Mouse (Mus musculus): ENCODE measurements at regions not wholly inside any gene's neighbourhood (a gene's known extent, or its start where the extent isn't known, plus 50 kb on each side); places are given as distances from the start of the nearest gene placed in this dataset.

- DNase-seq, result no peak
- H3K4me3 ChIP-seq (replicated peaks; ENCODE audit: extremely low read depth, low read depth, low read length), result no peak overlapping the region
- TF ChIP-seq CTCF (IDR thresholded peaks at IDR 0.05; ENCODE audit: insufficient read depth, low read length) (no peak), POLR2A (IDR thresholded peaks at IDR 0.05; ENCODE audit: borderline replicate concordance, extremely low read depth, low read depth, low read length) (no peak)
- H3K4me1 ChIP-seq (ENCODE audit: control insufficient read depth, insufficient read depth, low read length), result 0 out of 2 replicates have a peak, but pooled peaks cover 4% of the 10 kb centered on the region
- WGBS, result 22% methylated on average over 9 of the region's 9 CpGs
These were observed 402.8 kb downstream of the Efnb2 start for GRCm38 (mm10) chr8:8258231-8258638.

DNA sequence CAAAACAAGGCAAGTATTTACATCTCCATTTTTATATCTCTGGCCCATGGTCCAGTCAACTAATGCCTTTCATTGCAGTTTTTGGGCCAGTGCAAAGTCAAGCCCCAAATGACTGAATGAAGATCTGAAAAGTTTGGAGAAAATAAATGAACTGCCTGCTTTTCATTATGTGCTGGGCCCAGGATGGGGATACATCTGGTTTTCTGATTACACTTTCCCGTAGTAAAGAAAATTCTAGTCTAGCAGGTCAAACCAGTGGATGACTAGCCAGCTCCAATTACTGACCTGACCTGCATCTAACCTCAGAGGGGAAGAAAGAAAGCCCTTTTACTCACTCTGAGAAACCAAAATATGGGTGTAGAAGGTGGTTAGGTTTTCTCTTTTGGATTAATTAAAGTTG lies 404.7 kb downstream of the Efnb2 start:
- Histone ChIP-seq H3K4me1 (ENCODE audit: control insufficient read depth, insufficient read depth, low read length) (0 out of 2 replicates have a peak, but pooled peaks cover 4% of the 10 kb centered on the region), H3K4me3 (replicated peaks; ENCODE audit: extremely low read depth, low read depth, low read length) (no peak overlapping the region)
- no peak for TF ChIP-seq CTCF (IDR thresholded peaks at IDR 0.05; ENCODE audit: insufficient read depth, low read length)
- TF ChIP-seq POLR2A (IDR thresholded peaks at IDR 0.05; ENCODE audit: borderline replicate concordance, extremely low read depth, low read depth, low read length), result no peak
- no peak for DNase-seq
- WGBS, result 63% methylated on average over 1 of the region's 1 CpGs

GRCm38 (mm10) chr8:8254446-8254845 lies 406.6 kb downstream of the Efnb2 start:
- DNase-seq, result no peak
- TF ChIP-seq POLR2A (IDR thresholded peaks at IDR 0.05; ENCODE audit: borderline replicate concordance, extremely low read depth, low read depth, low read length) (no peak), CTCF (IDR thresholded peaks at IDR 0.05; ENCODE audit: insufficient read depth, low read length) (no peak)
- WGBS, result 80% methylated on average over 3 of the region's 3 CpGs
- 0 out of 2 replicates have a peak, but pooled peaks cover 4% of the 10 kb centered on the region for H3K4me1 ChIP-seq (ENCODE audit: control insufficient read depth, insufficient read depth, low read length)
- H3K4me3 ChIP-seq (replicated peaks; ENCODE audit: extremely low read depth, low read depth, low read length), result no peak overlapping the region

GRCm38 (mm10) chr8:8244599-8244998 lies 416.4 kb downstream of the Efnb2 start:
- peaks cover under 1% of the 10 kb centered on the region; the same call in 1 of the 2 replicates for H3K4me1 ChIP-seq (ENCODE audit: control insufficient read depth, insufficient read depth, low read length)
- TF ChIP-seq POLR2A (IDR thresholded peaks at IDR 0.05; ENCODE audit: borderline replicate concordance, extremely low read depth, low read depth, low read length), result no peak
- no peak for TF ChIP-seq CTCF (IDR thresholded peaks at IDR 0.05; ENCODE audit: insufficient read depth, low read length)
- 93% methylated on average over 1 of the region's 1 CpGs for WGBS
- H3K4me3 ChIP-seq (replicated peaks; ENCODE audit: extremely low read depth, low read depth, low read length), result no peak overlapping the region
- DNase-seq, result no peak

- WGBS, result 58% methylated on average over 3 of the region's 3 CpGs
- DNase-seq, result no peak
- Histone ChIP-seq H3K4me3 (replicated peaks; ENCODE audit: extremely low read depth, low read depth, low read length) (no peak overlapping the region), H3K4me1 (ENCODE audit: control insufficient read depth, insufficient read depth, low read length) (peaks cover 5% of the 10 kb centered on the region; the same call in 1 of the 2 replicates)
- no peak for TF ChIP-seq CTCF (IDR thresholded peaks at IDR 0.05; ENCODE audit: insufficient read depth, low read length)
- TF ChIP-seq POLR2A (IDR thresholded peaks at IDR 0.05; ENCODE audit: borderline replicate concordance, extremely low read depth, low read depth, low read length), result no peak
These were observed 419.1 kb downstream of the Efnb2 start for GRCm38 (mm10) chr8:8241755-8242501.

DNA sequence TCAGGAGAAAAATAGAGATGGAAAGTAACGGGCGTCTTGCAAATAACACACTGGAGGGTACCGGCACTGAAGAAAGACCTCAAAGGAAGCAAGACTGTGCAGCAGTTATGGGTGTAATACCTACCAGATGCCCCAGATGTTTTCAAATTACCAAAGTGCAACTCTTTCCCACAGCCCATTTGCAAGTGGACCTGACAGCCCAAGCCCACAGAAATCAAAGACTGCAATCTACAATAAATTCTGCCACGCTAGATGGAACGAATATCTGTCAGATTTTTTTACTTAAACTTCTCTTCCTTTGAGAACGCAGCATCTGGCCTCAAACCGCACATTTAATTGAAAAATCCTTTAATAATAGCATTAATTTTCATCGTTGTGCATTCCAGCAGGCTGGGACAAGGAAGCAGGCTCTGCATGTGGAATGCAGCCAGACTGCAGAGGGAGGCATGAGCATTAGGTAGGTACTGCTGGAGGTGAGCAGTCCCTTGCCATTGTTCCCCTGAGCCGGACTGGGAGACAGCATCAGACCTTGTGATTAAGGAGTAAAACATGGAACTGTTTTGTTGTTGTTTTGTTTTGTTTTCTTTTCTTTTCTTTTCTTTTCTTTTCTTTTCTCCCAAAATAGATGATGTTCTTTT lies 419.9 kb downstream of the Efnb2 start:
- peaks cover 5% of the 10 kb centered on the region; the same call in 1 of the 2 replicates for H3K4me1 ChIP-seq (ENCODE audit: control insufficient read depth, insufficient read depth, low read length)
- DNase-seq, result no peak
- no peak overlapping the region for H3K4me3 ChIP-seq (replicated peaks; ENCODE audit: extremely low read depth, low read depth, low read length)
- 88% methylated on average over 9 of the region's 9 CpGs for WGBS
- TF ChIP-seq POLR2A (IDR thresholded peaks at IDR 0.05; ENCODE audit: borderline replicate concordance, extremely low read depth, low read depth, low read length), result no peak

- Histone ChIP-seq H3K4me1 (ENCODE audit: control insufficient read depth, insufficient read depth, low read length) (peaks cover 5% of the 10 kb centered on the region; the same call in 1 of the 2 replicates), H3K4me3 (replicated peaks; ENCODE audit: extremely low read depth, low read depth, low read length) (no peak overlapping the region)
- 27% methylated on average over 12 of the region's 12 CpGs for WGBS
- no peak for DNase-seq
- TF ChIP-seq CTCF (IDR thresholded peaks at IDR 0.05; ENCODE audit: insufficient read depth, low read length) (no peak), POLR2A (IDR thresholded peaks at IDR 0.05; ENCODE audit: borderline replicate concordance, extremely low read depth, low read depth, low read length) (no peak)
These were observed 421.6 kb downstream of the Efnb2 start for GRCm38 (mm10) chr8:8239489-8239888.

DNA sequence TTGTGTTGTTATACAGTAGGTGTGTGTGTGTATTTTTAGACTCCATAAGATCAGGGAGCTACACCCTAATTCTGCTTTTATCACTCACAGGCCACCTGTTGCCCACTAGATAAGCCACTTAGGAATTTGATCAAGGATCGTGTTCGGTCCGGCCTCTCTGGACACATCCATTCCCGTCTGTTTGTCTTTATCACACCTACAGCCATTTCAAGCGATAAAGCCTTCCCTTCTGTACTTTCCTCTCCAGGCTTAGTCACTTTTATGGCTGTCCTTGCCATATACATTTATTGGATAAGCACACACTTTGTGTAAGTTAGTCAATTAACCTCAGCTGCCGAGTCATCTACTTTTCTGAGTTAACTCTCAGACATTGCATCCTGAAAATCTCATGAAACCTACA lies 423.0 kb downstream of the Efnb2 start:
- Histone ChIP-seq H3K4me1 (ENCODE audit: control insufficient read depth, insufficient read depth, low read length) (peaks cover 5% of the 10 kb centered on the region; the same call in 1 of the 2 replicates), H3K4me3 (replicated peaks; ENCODE audit: extremely low read depth, low read depth, low read length) (no peak overlapping the region)
- no peak for DNase-seq
- 83% methylated on average over 6 of the region's 6 CpGs for WGBS
- no peak for TF ChIP-seq CTCF (IDR thresholded peaks at IDR 0.05; ENCODE audit: insufficient read depth, low read length)
- no peak for TF ChIP-seq POLR2A (IDR thresholded peaks at IDR 0.05; ENCODE audit: borderline replicate concordance, extremely low read depth, low read depth, low read length)

DNA sequence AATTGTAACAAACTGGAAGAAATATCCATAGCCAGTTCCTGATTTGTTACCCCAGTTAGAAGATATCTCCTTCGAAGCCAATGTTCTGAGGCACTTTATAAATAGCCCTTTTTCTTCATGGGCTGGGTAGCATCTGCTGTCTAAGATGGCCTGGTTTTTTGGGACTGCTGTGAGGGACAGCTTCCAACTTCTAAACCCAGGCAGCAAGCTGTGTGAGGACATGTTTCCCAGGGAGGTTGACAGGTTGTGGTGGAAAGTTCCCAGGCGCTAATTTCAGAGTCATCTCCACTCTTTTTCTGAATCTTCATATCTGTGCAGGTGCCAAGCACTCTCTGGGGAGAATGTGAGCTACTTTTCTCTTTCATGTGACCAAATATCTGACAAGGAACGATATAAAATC lies 427.4 kb downstream of the Efnb2 start:
- H3K4me1 ChIP-seq (ENCODE audit: control insufficient read depth, insufficient read depth, low read length), result peaks cover 5% of the 10 kb centered on the region; the same call in 1 of the 2 replicates
- no peak for DNase-seq
- WGBS, result 77% methylated on average over 3 of the region's 3 CpGs
- no peak overlapping the region for H3K4me3 ChIP-seq (replicated peaks; ENCODE audit: extremely low read depth, low read depth, low read length)
- TF ChIP-seq POLR2A (IDR thresholded peaks at IDR 0.05; ENCODE audit: borderline replicate concordance, extremely low read depth, low read depth, low read length) (no peak), CTCF (IDR thresholded peaks at IDR 0.05; ENCODE audit: insufficient read depth, low read length) (no peak)
